Mouse (Mus musculus) midbrain, embryonic 16.5 days (tissue): ENCODE data around the gene Rxfp3. TPM values are rescaled to one million over a fixed set of nuclear protein-coding genes. Genes with fewer than 3 reads are reported as not detected.
A peak's percentile ranks its signal among the peaks of the same experiment; 100 is the strongest.
"Not testable (repeated sequence)": the region's sequence is repeated elsewhere in the genome, so short reads cannot be mapped to it uniquely, and the experiment has no call there.

Experiments used
- ATAC-seq: fragments of 200-750 bp; cut with Nextera tagmentation; 2 replicates; pipeline ENCODE4 v1.8.0; 2017; ENCODE audit warnings: moderate TSS enrichment
- H3K27ac ChIP-seq: fragments of 300-500 bp; sonication (generic); 2 replicates; pipeline ENCODE4 v1.5.1; 2014; ENCODE audit warnings: mild to moderate bottlenecking, low read length, mixed read lengths
- H3K27me3 ChIP-seq: fragments of 300-500 bp; sonication (generic); 2 replicates; pipeline ENCODE4 v1.6.1; 2014; ENCODE audit warnings: low read depth, low read length, mixed read lengths; ENCODE audit not compliant: control insufficient read depth, insufficient read depth
- H3K36me3 ChIP-seq: fragments of 300-500 bp; sonication (generic); 2 replicates; pipeline ENCODE4 v1.6.1; 2014; ENCODE audit warnings: mild to moderate bottlenecking, low read length, moderate library complexity, mixed read lengths; ENCODE audit not compliant: control insufficient read depth, insufficient read depth
- H3K4me1 ChIP-seq: fragments of 300-500 bp; sonication (generic); 2 replicates; pipeline ENCODE4 v1.6.1; 2014; ENCODE audit warnings: mild to moderate bottlenecking, low read length, mixed read lengths; ENCODE audit not compliant: control insufficient read depth, insufficient read depth
- H3K4me2 ChIP-seq: fragments of 300-500 bp; sonication (generic); 2 replicates; pipeline ENCODE4 v1.6.1; 2014; ENCODE audit warnings: mild to moderate bottlenecking, low read length, mixed read lengths
- H3K4me3 ChIP-seq: fragments of 300-500 bp; sonication (generic); 2 replicates; pipeline ENCODE4 v1.5.1; 2014; ENCODE audit warnings: low read depth, mild to moderate bottlenecking, low read length, moderate library complexity, mixed read lengths
- H3K9ac ChIP-seq: fragments of 300-500 bp; sonication (generic); 2 replicates; pipeline ENCODE4 v1.6.1; 2014; ENCODE audit warnings: low read depth, low read length, mixed read lengths
- H3K9me3 ChIP-seq: fragments of 300-500 bp; sonication (generic); replicated peaks from 2 replicates; pipeline ENCODE4 v1.6.1; 2014; ENCODE audit warnings: mild to moderate bottlenecking, low read length, mixed read lengths; ENCODE audit not compliant: control insufficient read depth, poor library complexity, severe bottlenecking
- WGBS: fragments of 180-500 bp; shearing (Covaris S2); extraction: QIAGEN DNeasy Blood & Tissue Kit; methylation state at CpG from one replicate; pipeline ENCODE4 v1.1.7; 2014; 5-methylcytosine and 5-hydroxymethylcytosine counted together
- polyA plus RNA-seq: library from polyadenylated mRNA; unstranded; fragments of >200 nt; fragmentation: Nextera tagmentation; extraction: Ambion mirVana; gene quantifications from 2 replicates; pipeline ENCODE4 v1.2.1, GENCODE M21; 2015

The Rxfp3 gene
- polyA plus RNA-seq, 1 experiment from 2014 or later, result 3.5 TPM

DNA sequence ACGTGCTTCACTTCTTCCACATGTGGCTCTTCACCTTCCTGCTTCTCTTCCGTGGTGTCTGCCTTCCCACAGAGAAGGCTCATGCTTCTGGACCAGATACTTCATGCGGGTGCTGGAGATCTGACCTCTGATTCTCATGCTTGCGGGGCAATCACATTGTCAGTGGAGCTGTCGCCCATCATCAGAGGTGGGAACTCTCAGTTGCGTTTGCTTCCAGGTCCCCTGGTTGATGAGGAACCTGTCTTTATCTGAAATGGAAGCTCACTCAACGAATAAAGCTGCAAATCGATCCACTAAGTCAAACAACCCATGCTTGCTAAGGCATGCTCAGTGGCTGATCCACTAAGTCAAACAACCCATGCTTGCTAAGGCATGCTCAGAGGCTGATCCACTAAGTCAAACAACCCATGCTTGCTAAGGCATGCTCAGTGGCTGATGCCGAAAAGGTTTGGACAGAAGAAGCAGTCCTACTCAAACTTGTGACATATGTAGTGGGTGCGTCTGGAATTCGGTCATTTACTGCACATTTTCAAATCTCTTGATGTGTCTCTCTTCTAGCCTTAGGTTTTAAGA lies 26.7 kb downstream of the Rxfp3 start:
- H3K36me3 ChIP-seq, result no peaks in the 10 kb centered on the region
- WGBS, result 96% methylated on average over 11 of the region's 11 CpGs
- H3K27me3 ChIP-seq, result no peaks in the 10 kb centered on the region
- no peaks in the 10 kb centered on the region for H3K9me3 ChIP-seq
- H3K4me1 ChIP-seq, result no peaks in the 10 kb centered on the region
- H3K4me3 ChIP-seq, result no peak overlapping the region
- H3K27ac ChIP-seq, result no peak overlapping the region
- no peak for ATAC-seq
- no peak overlapping the region for H3K4me2 ChIP-seq
- H3K9ac ChIP-seq, result no peak overlapping the region

DNA sequence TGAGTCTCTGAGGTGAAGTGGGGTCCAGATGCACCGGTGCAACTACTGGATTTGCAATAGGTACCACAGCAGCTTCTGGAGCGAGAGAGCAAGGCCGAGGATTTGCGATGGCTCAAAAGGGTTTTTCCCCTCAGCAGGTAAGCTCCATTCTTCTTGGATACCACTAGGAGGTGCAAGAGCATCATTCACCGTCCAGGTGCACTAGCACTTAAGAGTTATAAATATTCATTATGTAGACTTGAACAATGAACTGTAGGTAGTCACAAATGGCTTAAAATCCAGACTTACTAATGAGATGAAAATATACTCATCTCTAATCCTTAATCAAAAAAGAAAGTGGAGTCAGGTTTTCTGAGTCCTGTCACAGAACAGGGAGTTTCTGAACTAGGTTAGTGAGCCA lies 29.0 kb downstream of the Rxfp3 start:
- Histone ChIP-seq H3K4me3 (no peak overlapping the region), H3K4me1 (no peaks in the 10 kb centered on the region), H3K27ac (no peak overlapping the region), H3K27me3 (no peaks in the 10 kb centered on the region), H3K9me3 (no peaks in the 10 kb centered on the region), H3K9ac (no peak overlapping the region), H3K4me2 (no peak overlapping the region), H3K36me3 (no peaks in the 10 kb centered on the region)
- 31% methylated on average over 5 of the region's 5 CpGs for WGBS
- no peak for ATAC-seq

- Histone ChIP-seq H3K27me3 (no peaks in the 10 kb centered on the region), H3K4me3 (no peak overlapping the region), H3K4me1 (no peaks in the 10 kb centered on the region), H3K9ac (no peak overlapping the region), H3K27ac (no peak overlapping the region), H3K4me2 (no peak overlapping the region), H3K36me3 (no peaks in the 10 kb centered on the region), H3K9me3 (no peaks in the 10 kb centered on the region)
- 88% methylated on average over 6 of the region's 6 CpGs for WGBS
- ATAC-seq, result no peak
These were observed 33.1 kb downstream of the Rxfp3 start for GRCm38 (mm10) chr15:11004646-11005045.

DNA sequence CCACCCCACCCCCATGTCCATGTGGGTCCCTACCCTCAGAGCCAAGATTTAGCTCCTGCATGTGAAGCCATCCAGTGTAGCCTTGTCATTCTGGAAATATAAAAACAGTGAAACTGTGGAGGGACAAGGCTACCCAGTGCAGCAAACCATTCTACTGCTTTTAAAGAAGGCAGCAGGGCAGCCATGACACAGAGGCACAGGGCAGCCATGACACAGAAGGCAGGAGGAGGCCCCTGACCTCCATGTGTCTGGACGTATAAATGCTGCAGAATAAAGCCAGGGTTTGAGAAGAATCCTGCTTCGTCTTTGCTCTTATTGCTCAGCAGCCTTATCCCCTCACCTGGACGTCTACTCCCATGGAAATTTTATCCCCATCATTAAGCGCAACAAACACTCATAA lies 34.0 kb downstream of the Rxfp3 start:
- Histone ChIP-seq H3K4me1 (no peaks in the 10 kb centered on the region), H3K36me3 (no peaks in the 10 kb centered on the region), H3K27me3 (no peaks in the 10 kb centered on the region), H3K4me3 (no peak overlapping the region), H3K9ac (no peak overlapping the region), H3K9me3 (no peaks in the 10 kb centered on the region), H3K4me2 (no peak overlapping the region), H3K27ac (no peak overlapping the region)
- 83% methylated on average over 4 of the region's 4 CpGs for WGBS
- no peak for ATAC-seq

DNA sequence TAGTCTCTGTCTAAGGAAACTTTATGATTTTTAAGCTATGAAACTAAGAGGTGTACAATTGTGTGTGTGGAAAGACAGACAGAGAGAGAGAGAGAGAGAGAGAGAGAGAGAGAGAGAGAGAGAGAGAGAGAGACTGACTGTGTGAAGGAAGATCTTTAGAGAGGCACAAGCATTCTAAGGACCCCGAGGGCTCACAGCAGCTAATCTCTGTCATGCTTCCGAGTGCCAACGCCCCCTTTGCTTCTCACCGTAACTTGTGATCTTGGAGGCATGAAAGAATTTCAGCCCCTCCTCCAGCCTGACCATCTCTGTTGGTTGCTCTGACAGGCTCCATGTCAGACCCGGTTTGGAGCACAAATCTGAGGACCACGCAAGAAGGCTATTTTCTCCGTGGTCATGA lies 37.4 kb downstream of the Rxfp3 start, which contains the start of gene Slc45a2:
Slc45a2 (plus strand) TSS at position 301 of the 400 bp plus-strand sequence.
- H3K4me1 ChIP-seq, result no peaks in the 10 kb centered on the region
- H3K9me3 ChIP-seq, result no peaks in the 10 kb centered on the region
- no peak within 1 kb of the TSS for H3K4me3 ChIP-seq
- no peaks in the 10 kb centered on the region for H3K36me3 ChIP-seq
- no peaks in the 10 kb centered on the region for H3K27me3 ChIP-seq
- H3K9ac ChIP-seq, result no peak within 1 kb of the TSS
- 43% methylated on average over 7 of the region's 7 CpGs for WGBS
- no peak within 1 kb of the TSS for H3K27ac ChIP-seq
- no peak for ATAC-seq
- H3K4me2 ChIP-seq, result no peak within 1 kb of the TSS

- Histone ChIP-seq H3K27me3 (no peaks in the 10 kb centered on the region), H3K9ac (no peak overlapping the region), H3K9me3 (no peaks in the 10 kb centered on the region), H3K4me2 (no peak overlapping the region), H3K4me3 (no peak overlapping the region), H3K27ac (no peak overlapping the region), H3K4me1 (no peaks in the 10 kb centered on the region), H3K36me3 (no peaks in the 10 kb centered on the region)
- peak; percentile 66; the same call in 1 of the 2 replicates for ATAC-seq
- WGBS, result 57% methylated on average over 5 of the region's 5 CpGs
These were observed 38.0 kb downstream of the Rxfp3 start for GRCm38 (mm10) chr15:10999832-11000231.

- no peak for ATAC-seq
- Histone ChIP-seq H3K4me3 (no peak overlapping the region), H3K9ac (no peak overlapping the region), H3K27ac (no peak overlapping the region), H3K9me3 (no peaks in the 10 kb centered on the region), H3K4me1 (no peaks in the 10 kb centered on the region), H3K27me3 (no peaks in the 10 kb centered on the region), H3K36me3 (no peaks in the 10 kb centered on the region), H3K4me2 (no peak overlapping the region)
- WGBS, result 94% methylated on average over 1 of the region's 1 CpGs
These were observed 46.2 kb downstream of the Rxfp3 start for GRCm38 (mm10) chr15:10991566-10991965.

DNA sequence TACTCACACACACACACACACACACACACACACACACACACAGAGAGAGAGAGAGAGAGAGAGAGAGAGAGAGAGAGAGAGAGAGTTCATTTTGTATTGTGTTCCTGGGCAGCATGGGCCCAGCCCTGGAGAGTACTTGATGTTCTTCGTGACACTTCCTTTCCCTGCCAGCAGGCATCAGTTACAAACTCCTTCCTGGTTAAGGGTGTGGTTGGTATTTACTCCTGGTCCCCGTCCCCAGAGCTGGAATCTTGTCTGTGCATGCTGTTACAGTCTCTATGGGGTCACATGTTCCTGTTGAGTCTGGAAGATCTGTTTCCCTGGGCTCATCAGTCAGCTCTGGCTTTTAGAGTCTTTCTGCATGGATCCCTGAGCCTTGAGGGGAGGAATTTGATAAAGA lies 47.4 kb downstream of the Rxfp3 start:
- 72% methylated on average over 2 of the region's 2 CpGs for WGBS
- no peak for ATAC-seq
- no peak overlapping the region for H3K4me3 ChIP-seq

GRCm38 (mm10) chr15:10986477-10986876 lies 51.3 kb downstream of the Rxfp3 start:
- 79% methylated on average over 2 of the region's 2 CpGs for WGBS
- H3K9me3 ChIP-seq, H3K4me1 ChIP-seq, H3K27ac ChIP-seq, ATAC-seq, H3K27me3 ChIP-seq, H3K9ac ChIP-seq, H3K36me3 ChIP-seq, H3K4me3 ChIP-seq, H3K4me2 ChIP-seq: not testable (repeated sequence)

More for the DNA sequence above, 47.4 kb downstream of the Rxfp3 start:
- Histone ChIP-seq H3K9me3 (no peaks in the 10 kb centered on the region), H3K4me2 (no peak overlapping the region), H3K36me3 (no peaks in the 10 kb centered on the region), H3K27me3 (no peaks in the 10 kb centered on the region), H3K27ac (no peak overlapping the region), H3K9ac (no peak overlapping the region), H3K4me1 (no peaks in the 10 kb centered on the region)
